Mouse (Mus musculus): ENCODE measurements around the gene Acot7. TPM values are rescaled to one million over a fixed set of nuclear protein-coding genes. Genes with fewer than 3 reads are reported as not detected.

The Acot7 gene
- polyA plus RNA-seq, 1 experiment, result 0.51 TPM

DNA sequence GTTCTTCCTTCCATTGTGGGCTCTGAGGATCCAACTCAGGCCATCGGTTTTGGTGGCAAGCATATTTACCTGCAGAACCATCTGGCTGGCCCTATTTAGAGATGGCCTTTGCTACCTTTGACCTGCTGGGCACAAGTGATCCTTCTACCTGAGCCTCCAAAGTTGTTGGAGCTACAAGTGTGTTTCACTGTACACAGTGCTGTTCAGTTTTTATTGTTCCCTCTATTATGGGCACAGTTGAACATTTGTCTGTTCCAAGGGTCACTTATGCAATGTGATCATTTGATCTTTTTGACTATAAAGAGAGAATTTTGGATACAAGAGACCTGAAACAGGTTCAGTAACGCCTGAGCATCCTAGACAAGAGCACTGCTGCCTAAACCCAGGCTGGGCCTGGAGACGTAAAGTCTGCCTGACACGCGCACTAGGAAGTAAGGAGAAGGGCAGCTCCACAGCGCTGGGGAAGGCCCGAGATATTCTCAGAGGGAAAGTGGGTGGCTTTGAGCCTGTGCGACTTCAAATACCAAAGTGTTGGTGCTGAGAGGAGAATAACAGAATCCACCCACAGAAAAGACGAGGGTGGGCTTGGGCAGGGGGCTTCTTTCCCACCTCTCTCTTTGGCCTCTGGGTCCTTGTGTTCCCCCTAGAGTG, 65.4 kb downstream of the Acot7 start:
- Histone ChIP-seq H3K36me3 (ENCODE audit: control insufficient read depth) (no peaks in the 10 kb centered on the region), H3K4me1 (ENCODE audit: control insufficient read depth) (peaks cover 2% of the 10 kb centered on the region; the same call in 1 of the 2 replicates), H3K27me3 (ENCODE audit: control insufficient read depth) (no peaks in the 10 kb centered on the region), H3K4me3 (replicated peaks) (no peak overlapping the region), H3K9me3 (ENCODE audit: control insufficient read depth, low read length) (no peaks in the 10 kb centered on the region)
- no peak for TF ChIP-seq TAL1 (IDR thresholded peaks at IDR 0.05; ENCODE audit: low read length)
- no peak for TF ChIP-seq GATA1 (IDR thresholded peaks at IDR 0.05; ENCODE audit: low read length)

DNA sequence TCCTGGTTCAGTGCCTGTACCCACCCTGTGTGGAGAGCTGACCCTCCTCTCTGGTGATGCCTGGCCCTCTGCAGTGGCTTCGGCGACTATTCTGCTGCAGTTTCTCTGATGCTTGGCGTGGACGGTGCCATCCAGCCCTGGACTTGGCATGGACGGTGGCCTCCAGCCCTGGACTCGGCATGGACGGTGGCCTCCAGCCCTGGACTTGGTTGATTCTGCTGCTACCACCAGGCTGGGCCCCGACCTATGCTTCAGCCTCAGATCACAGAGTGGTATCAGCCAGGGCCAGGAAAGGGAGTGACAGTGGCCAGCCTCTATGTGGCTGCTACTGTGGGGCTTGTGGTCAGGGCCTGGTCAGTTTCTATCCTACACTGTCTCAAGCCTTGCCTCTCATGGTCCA, 66.0 kb downstream of the Acot7 start:
- H3K36me3 ChIP-seq (ENCODE audit: control insufficient read depth), result no peaks in the 10 kb centered on the region
- no peak for TF ChIP-seq GATA1 (IDR thresholded peaks at IDR 0.05; ENCODE audit: low read length)
- no peak for TF ChIP-seq TAL1 (IDR thresholded peaks at IDR 0.05; ENCODE audit: low read length)
- no peak overlapping the region for H3K4me3 ChIP-seq (replicated peaks)
- peaks cover 2% of the 10 kb centered on the region; the same call in 1 of the 2 replicates for H3K4me1 ChIP-seq (ENCODE audit: control insufficient read depth)
- H3K9me3 ChIP-seq (ENCODE audit: control insufficient read depth, low read length), result no peaks in the 10 kb centered on the region
- no peaks in the 10 kb centered on the region for H3K27me3 ChIP-seq (ENCODE audit: control insufficient read depth)

DNA sequence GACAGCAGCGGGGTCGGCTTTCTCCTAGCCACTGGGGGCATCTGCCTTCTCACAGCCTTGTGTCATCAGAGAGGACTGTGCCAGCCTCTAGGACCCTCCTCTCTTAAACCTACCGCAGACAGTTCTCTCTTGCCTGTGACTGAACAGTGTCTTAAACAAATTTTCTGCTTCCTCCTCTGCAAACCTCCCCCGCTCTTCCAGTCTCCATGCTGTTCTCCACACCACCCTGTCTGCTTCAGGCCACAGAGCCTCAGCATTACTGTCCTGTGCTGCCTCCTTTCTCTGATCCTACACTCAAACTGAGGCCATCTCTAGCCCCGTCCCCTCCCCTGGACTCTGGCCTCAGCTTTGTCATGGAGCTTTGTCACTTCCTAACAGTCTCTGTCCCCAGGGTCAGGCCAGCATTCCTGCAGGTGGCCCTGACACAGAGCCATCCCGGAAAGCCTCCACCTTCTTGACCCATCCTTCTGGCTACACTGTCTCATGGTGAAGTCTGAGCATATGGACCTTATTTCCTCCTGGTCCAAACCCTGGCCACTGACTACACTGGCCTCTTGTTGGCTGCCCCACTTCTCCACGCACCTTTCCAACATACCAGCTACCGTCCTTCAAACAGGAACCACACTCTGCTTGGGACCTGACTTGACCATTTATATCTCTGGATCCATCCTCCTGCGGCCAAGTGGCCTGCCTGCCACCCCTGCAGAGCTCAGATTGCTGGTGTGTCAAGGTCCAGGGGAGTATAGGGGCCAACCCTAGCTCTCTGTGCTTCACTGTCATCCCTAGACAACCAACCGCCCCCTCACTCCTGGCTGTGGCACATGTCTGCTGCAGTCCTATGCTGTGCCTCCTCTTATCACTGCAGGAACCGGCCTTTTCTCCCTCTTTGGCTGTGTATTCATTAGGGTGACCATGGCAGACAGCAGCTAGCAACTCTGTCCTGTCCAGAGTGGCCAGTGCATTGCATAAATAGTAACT, 66.9 kb downstream of the Acot7 start:
- Histone ChIP-seq H3K4me1 (ENCODE audit: control insufficient read depth) (peaks cover 2% of the 10 kb centered on the region; the same call in 1 of the 2 replicates), H3K4me3 (replicated peaks) (no peak overlapping the region), H3K36me3 (ENCODE audit: control insufficient read depth) (no peaks in the 10 kb centered on the region), H3K27me3 (ENCODE audit: control insufficient read depth) (no peaks in the 10 kb centered on the region), H3K9me3 (ENCODE audit: control insufficient read depth, low read length) (no peaks in the 10 kb centered on the region)
- no peak for TF ChIP-seq TAL1 (IDR thresholded peaks at IDR 0.05; ENCODE audit: low read length)
- TF ChIP-seq GATA1 (IDR thresholded peaks at IDR 0.05; ENCODE audit: low read length), result no peak

DNA sequence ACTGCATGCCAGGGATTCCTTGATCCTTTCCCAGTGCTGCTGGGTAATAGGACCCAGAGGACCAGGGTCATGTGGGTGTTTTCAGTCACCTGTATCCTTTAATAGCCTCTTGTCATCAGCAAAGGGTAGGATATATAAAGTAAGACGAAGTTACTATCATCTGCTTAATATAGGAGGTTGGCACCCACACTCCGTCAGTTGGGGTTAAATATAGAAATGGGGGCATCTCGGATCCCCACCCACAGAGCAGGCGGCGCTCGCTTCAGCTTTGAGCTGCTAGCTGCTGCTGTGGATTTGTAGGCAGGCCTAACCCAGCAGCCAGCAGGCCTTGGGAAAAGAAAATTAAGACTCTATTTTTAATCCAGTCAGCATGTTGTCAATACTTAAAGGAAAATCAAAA, 68.1 kb downstream of the Acot7 start:
- H3K36me3 ChIP-seq (ENCODE audit: control insufficient read depth), result no peaks in the 10 kb centered on the region
- no peak overlapping the region for H3K4me3 ChIP-seq (replicated peaks)
- H3K27me3 ChIP-seq (ENCODE audit: control insufficient read depth), result no peaks in the 10 kb centered on the region
- H3K4me1 ChIP-seq (ENCODE audit: control insufficient read depth), result peaks cover 2% of the 10 kb centered on the region; the same call in 1 of the 2 replicates
- no peaks in the 10 kb centered on the region for H3K9me3 ChIP-seq (ENCODE audit: control insufficient read depth, low read length)
- TF ChIP-seq TAL1 (IDR thresholded peaks at IDR 0.05; ENCODE audit: low read length), result no peak
- no peak for TF ChIP-seq GATA1 (IDR thresholded peaks at IDR 0.05; ENCODE audit: low read length)

DNA sequence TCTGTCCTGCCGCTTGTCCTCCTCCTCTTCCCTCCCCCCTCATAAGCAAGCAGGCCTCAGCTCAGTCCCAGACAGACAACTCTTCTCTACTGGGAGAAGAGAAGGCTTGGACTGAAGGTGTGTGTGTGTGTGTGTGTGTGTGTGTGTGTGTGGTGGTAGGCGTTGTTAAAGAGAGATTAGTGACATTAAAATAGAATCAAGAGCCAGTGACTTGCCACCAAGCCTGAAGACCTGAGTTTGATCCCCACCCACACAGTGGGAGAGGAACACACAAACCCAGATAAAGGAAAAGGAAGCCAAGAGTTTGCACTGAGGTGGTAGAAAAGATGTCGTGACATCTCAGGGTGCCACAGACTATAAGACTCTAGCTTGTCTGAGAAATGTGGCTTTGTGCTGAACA, 69.3 kb downstream of the Acot7 start:
- Histone ChIP-seq H3K4me1 (ENCODE audit: control insufficient read depth) (peaks cover 2% of the 10 kb centered on the region; the same call in 1 of the 2 replicates), H3K36me3 (ENCODE audit: control insufficient read depth) (no peaks in the 10 kb centered on the region), H3K9me3 (ENCODE audit: control insufficient read depth, low read length) (no peaks in the 10 kb centered on the region), H3K27me3 (ENCODE audit: control insufficient read depth) (no peaks in the 10 kb centered on the region), H3K4me3 (replicated peaks) (no peak overlapping the region)
- TF ChIP-seq TAL1 (IDR thresholded peaks at IDR 0.05; ENCODE audit: low read length), result no peak

DNA sequence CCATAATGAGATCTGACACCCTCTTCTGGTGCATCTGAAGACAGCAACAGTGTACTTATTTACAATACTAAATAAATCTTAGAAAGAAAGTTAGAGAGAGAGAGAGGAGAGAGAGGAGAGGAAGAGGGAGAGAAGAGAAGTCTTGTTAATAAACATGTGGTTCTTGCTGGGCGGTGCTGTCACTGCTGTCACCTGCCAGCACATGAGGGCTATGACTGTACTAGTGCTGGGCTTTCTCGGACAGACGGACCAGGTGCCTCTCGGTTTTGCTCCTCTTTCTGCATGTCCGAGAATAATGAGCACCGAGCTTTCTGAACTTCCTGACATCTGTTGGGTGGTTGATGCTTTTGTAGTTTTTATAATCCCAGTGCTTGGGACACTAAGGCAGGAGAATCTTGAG, 72.7 kb downstream of the Acot7 start:
- Histone ChIP-seq H3K36me3 (ENCODE audit: control insufficient read depth) (peaks cover 2% of the 10 kb centered on the region; the same call in 1 of the 2 replicates), H3K4me3 (replicated peaks) (no peak overlapping the region), H3K27me3 (ENCODE audit: control insufficient read depth) (no peaks in the 10 kb centered on the region), H3K4me1 (ENCODE audit: control insufficient read depth) (peaks cover 6% of the 10 kb centered on the region; the same call in 1 of the 2 replicates), H3K9me3 (ENCODE audit: control insufficient read depth, low read length) (no peaks in the 10 kb centered on the region)
- TF ChIP-seq GATA1 (IDR thresholded peaks at IDR 0.05; ENCODE audit: low read length) (no peak), TAL1 (IDR thresholded peaks at IDR 0.05; ENCODE audit: low read length) (no peak)

DNA sequence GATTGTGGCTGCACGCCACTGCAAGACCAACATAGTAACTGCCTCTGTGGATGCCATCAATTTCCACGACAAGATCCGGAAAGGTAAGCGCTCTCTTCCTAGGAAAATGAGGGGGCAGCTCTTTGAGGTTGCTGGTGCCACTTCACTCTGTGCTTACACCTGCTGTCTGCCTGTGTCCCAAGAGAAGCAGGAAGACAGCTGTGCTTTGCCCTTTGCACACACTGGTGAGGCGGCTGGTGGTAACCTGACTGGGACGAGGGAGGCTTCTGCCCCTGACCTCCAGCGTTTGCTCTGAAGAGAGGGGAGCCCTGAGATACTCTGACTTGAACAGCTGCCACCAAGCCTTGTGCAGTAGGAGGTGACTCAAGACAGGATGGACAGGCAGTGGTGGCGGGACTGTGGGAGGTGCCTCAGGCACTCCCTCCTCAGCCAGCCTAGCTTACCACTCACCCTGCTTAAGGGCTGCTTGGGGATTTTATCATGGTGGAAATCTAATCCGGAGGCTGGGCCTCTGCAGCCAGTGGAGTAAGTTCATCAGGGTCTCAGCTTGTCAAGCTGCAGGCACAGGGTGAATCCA, 75.3 kb downstream of the Acot7 start:
- peaks cover 2% of the 10 kb centered on the region; the same call in 1 of the 2 replicates for H3K36me3 ChIP-seq (ENCODE audit: control insufficient read depth)
- no peaks in the 10 kb centered on the region for H3K9me3 ChIP-seq (ENCODE audit: control insufficient read depth, low read length)
- peaks cover 25% of the 10 kb centered on the region for H3K4me1 ChIP-seq (ENCODE audit: control insufficient read depth)
- TF ChIP-seq TAL1 (IDR thresholded peaks at IDR 0.05; ENCODE audit: low read length) (no peak), GATA1 (IDR thresholded peaks at IDR 0.05; ENCODE audit: low read length) (no peak)
- no peak overlapping the region for H3K4me3 ChIP-seq (replicated peaks)
- H3K27me3 ChIP-seq (ENCODE audit: control insufficient read depth), result no peaks in the 10 kb centered on the region

DNA sequence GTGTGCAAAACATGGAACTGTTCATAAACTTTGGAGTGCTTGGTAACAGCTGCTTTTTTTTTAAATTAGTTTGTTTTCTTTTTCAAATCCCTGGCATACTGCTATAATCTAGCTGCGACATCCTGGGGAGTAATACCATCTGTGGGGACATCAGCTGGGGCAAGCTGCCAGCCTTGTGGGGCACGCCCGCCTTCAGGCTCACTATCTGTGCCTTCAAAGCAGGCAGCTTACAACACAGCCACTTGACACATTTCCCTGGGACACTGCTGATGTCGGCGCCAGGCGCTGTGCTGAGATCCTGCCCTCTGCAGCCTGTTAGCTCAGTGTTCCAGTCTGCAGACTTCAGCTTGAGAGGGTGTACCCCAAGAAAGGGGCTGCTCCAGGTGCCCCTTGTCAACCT, 79.1 kb downstream of the Acot7 start:
- Histone ChIP-seq H3K27me3 (ENCODE audit: control insufficient read depth) (no peaks in the 10 kb centered on the region), H3K4me1 (ENCODE audit: control insufficient read depth) (peaks cover 40% of the 10 kb centered on the region), H3K4me3 (replicated peaks) (no peak overlapping the region), H3K36me3 (ENCODE audit: control insufficient read depth) (peaks cover 2% of the 10 kb centered on the region; the same call in 1 of the 2 replicates), H3K9me3 (ENCODE audit: control insufficient read depth, low read length) (no peaks in the 10 kb centered on the region)
- TF ChIP-seq TAL1 (IDR thresholded peaks at IDR 0.05; ENCODE audit: low read length), result peak; percentile 49; the same call in 2 of the 3 replicates
- TF ChIP-seq GATA1 (IDR thresholded peaks at IDR 0.05; ENCODE audit: low read length), result 0 out of 2 replicates have a peak, but pooled peaks have one; percentile 18

DNA sequence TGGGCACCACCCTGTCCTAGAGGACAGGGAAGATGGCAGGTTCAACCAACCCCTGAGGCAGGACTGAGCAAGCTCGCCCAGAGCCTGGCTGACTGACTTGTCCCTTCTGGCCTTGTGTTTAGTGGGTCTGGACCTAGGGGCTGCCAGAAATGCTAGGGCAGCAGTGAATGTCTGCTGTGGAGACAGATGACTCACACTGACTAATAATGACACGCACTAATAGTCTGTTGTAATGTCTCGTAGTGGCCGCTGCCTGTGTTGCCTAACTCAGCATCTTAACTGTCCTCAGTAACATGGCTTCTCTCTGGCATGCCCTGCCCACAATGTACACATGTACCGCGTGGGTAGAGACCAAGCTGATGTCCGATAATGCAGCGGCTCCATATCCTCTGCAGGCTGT, 82.5 kb downstream of the Acot7 start:
- peaks cover 68% of the 10 kb centered on the region for H3K4me1 ChIP-seq (ENCODE audit: control insufficient read depth)
- H3K4me3 ChIP-seq (replicated peaks), result no peak overlapping the region
- no peaks in the 10 kb centered on the region for H3K9me3 ChIP-seq (ENCODE audit: control insufficient read depth, low read length)
- no peaks in the 10 kb centered on the region for H3K36me3 ChIP-seq (ENCODE audit: control insufficient read depth)
- no peaks in the 10 kb centered on the region for H3K27me3 ChIP-seq (ENCODE audit: control insufficient read depth)
- TF ChIP-seq GATA1 (IDR thresholded peaks at IDR 0.05; ENCODE audit: low read length) (no peak), TAL1 (IDR thresholded peaks at IDR 0.05; ENCODE audit: low read length) (no peak)
